Mouse (Mus musculus) c-Kit-positive CD71-positive TER-119-negative erythroid progenitor cells, embryonic 14.5 days (primary cell): ENCODE results near the gene Ehd4.
A peak's percentile ranks its signal among the peaks of the same experiment; 100 is the strongest.

Source experiments
- DNase-seq: peaks from one replicate; pipeline ENCODE4 v3.0.0-alpha.2; 2013; ENCODE audit warnings: low read depth

Ehd4 gene

DNA sequence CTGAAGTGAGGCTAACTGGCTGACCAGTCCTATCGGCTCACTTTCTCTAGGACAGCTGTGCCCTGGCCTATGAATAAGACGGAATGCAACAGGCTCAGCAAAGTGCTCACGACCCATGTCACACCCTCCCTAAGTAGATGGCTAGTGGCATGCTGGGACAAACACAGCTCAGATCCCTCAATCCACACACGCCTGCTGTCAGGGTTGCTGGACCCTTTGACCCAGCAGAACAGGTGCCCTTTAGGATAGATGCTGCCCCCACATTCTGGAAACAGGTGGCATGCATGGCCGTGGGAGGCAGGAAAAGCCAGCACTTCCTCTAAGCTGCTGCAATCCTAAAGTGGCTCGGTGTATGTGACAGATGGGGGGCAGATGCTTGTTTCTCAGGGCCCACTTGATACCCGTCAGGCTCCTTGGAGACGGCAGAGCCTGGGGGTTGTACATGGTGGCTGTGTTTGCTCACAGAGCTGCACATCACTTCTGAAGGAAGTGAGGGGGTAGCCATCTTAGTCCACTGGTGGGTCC lies 84.9 kb downstream of the Ehd4 start:
- no peak for DNase-seq

DNA sequence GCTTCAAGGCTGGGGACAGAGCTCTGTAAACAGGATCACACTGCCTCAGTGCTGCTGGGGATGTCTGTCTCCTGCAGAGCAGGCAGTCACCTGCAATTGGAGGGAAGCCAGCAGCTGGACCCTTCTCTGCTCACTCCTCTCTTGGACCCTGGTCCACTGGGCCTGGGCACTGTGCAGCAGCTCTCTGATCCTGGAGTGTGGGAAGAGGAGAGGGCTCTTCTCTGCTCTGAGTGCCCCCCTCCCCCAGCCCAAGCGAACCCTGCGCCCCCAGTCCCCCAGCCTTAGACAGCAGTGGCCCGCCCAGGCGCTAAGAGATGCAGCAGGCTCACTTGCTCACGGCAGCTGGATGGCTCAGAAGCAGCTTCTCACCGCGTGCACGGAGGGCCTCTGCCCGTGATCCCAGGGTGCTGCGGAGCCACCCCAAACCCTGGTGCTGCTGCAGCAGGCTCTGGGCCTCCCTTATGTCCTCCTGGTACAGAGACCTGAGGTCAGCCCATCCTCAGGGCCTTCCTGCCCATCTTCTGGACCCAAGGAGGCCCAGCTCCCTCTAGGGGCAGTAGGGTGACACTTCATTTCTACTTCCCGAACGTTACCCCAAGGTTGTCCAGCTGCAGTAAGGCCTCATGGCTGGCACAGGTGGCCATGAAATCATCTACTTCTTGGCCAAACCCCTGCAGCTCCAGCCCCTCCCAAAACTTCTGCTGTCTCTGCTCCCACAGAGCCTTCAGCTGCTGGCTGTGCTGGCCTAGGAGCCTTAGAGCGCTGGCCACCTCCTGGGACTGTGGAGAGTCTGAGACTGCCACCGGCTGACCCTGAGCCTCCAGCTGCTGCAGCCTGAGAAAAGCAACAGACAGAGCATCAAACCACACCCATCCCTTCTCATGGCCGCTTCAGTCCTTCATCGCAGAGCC lies 85.6 kb downstream of the Ehd4 start:
- no peak for DNase-seq

DNA sequence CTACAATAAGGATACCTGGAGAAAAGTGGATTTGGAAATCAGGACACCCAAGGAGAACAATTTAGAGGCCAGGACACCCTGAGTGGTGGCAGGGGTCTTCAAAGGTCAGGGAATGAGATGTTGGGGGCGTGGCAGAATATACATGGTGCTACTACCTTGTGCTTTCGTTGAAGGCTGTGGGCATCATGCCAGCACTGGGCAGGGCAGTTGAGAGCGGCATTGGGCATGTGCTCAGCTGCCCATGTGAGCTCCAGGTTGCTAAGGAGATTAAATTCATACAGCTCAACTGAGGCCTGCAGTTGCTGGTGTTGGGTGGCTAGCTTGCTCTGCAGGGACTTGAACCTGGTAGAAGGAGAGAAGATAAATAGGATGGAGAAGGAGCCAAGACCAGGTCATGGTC lies 88.2 kb downstream of the Ehd4 start:
- no peak for DNase-seq

GRCm38 (mm10) chr2:120065243-120065642 lies 89.2 kb downstream of the Ehd4 start:
- DNase-seq, result no peak

- DNase-seq, result no peak
These were observed 89.8 kb downstream of the Ehd4 start for GRCm38 (mm10) chr2:120064639-120065038.

DNA sequence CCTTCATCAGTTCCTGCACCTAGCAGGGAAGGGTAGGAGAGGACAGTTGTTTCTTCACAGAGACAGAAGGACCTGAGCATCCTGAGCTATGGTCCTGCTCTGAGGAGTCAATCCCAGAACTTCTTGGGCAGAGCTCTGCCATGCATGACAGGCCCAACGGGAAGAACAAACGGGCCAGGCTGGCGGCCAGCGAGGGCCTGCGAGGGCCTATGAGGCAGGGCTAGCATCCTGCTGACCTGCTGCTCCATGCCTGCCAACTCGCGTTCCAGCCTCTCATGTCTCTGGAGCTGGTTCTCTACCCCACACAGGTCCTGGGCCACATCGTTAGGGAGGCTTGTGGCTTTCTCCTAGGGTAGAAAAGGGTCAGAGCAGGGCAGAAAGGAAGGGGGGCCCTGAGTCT lies 92.2 kb downstream of the Ehd4 start:
- DNase-seq, result no peak

GRCm38 (mm10) chr2:120060651-120061050 lies 93.8 kb downstream of the Ehd4 start:
- no peak for DNase-seq

DNA sequence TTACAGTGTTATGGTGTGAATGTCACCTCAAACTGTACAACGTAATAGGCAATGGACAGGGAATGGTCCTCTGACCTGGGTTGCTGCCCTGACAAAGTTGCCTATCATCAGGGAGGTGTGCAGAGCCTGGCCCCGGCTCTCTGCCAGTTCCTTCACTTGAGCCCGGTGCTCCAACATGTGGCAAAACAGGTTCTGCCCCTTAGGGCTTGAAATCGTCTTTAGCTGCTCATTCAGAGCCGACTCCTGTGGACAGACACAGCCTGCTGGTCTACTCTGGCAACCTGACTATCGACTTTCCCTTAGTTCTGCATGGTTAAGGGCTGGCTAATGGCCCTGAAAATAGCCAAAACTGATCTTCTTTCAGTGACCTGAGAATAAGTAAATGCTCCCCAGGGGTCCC lies 94.2 kb downstream of the Ehd4 start:
- no peak for DNase-seq

DNA sequence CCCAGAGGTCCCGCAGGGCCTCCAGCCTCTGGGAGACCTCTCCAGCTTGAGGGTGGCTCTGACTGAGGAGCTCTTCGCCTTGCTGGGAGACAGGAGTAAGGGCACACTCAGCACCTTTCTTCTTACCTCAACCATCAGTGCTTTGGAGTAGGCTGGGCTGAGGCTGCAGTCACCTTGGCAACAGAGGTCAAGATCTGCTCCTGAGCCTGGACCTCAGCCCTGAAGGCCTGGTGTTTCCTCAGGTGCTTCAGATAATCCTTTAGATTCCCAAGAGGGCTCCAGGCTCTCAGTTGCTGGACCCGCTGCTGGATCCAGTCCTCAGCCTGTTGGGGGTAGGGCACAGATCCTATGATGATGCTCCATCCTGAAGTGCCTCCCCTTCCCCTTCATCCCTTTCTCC lies 94.9 kb downstream of the Ehd4 start:
- DNase-seq, result no peak

GRCm38 (mm10) chr2:120058818-120059217 lies 95.6 kb downstream of the Ehd4 start:
- DNase-seq, result no peak

DNA sequence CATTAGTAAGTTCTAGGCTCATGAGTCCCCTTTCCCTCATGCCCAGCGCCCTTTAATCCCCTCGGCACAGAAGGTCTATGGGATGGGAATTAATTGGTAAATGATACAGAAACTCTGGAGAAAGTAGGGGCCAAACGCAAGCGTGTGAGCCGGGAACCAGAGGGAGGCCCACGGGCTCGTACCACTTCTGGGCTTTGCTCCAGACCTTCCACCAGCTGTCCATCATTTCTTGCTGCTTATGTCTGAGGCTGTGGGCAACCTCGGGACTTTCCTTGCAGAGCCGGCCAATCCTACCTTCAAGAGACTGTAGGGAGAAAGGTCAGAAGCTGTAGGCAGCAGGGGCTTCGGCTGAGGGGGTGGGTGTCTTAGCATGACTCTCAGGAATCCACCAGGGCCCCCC lies 98.5 kb downstream of the Ehd4 start:
- no peak for DNase-seq

- DNase-seq, result no peak
These were observed 99.4 kb downstream of the Ehd4 start for GRCm38 (mm10) chr2:120054771-120055552.

DNA sequence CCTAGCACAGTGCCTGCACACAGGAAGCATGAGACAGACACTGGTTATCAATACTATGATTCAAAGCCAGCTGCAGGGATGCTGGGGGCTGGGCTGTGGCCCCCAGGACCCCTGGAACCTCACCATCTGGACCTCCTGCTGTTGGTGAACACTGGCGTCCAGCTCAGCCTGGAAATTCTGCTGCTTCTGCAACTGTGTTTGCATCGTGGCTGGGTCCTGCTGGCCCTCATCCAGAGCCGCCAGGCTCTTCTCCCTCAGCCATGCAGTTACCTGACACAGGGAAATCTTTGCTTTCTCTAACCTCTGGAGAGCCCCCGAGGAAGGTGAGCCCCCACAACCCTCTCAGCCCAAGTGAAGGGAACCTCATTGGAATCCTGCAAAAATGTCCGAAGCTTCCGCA lies 103.0 kb downstream of the Ehd4 start:
- DNase-seq, result no peak

- DNase-seq, result no peak
These were observed 104.7 kb downstream of the Ehd4 start for GRCm38 (mm10) chr2:120049632-120050274.

DNA sequence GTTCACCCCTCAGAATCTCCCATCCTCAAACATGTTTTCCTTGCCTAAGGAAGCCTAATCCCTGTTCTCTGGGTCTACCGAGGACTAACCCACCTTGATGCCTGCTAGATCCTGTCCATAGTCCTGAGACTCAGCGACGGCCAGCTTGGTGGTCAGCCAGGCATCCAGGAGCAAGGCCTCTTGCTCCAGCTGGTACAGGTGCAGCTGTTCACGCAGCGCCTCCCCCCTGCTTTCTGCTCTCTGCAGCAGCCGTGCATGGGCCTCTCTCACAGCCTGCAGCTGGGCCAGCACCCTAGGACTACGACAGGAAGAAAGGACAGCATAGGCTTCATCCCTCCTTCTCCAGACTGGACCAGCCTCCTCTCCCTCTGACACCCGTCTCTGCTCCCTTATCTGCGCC lies 106.2 kb downstream of the Ehd4 start:
- no peak for DNase-seq

DNA sequence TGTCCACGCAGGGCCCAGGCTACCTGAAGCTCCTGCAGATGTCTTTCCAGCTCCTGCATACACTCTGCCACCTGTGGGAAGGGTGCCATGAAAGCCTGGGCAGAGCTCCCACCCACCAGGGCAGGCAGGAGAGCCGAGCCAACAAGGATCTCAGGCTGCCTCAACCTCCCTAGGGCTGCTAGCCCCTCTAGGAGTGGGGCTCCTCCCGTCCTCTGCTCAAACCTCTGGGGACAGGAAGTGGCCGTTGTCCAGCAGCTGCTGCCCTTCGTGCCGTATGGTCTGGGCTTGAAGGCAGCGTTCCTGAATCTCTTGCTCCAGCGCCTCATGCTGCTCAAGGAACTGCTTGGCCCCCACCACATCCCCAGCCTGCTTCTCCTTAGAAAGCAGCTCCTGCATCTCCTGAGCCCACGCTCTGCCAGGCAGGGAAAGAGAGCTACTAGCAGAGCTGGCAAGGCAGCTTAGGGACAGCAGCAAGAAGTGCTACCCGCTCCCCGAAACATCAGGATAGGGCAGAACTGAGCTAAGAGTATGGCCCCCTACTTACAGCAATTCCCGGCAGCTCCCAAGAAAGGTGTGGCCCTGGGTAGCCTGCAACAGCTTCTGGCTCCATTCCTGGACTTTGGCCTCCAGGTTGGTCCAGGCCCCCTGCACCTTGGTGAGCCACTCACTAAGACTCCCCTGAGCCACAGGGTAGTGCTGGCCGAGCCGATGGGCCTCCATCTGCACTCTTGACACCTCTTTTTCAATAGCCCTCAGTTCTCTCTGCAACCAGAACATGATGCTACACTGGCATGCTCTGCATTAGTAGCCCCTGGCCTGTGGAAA lies 107.7 kb downstream of the Ehd4 start:
- no peak for DNase-seq

DNA sequence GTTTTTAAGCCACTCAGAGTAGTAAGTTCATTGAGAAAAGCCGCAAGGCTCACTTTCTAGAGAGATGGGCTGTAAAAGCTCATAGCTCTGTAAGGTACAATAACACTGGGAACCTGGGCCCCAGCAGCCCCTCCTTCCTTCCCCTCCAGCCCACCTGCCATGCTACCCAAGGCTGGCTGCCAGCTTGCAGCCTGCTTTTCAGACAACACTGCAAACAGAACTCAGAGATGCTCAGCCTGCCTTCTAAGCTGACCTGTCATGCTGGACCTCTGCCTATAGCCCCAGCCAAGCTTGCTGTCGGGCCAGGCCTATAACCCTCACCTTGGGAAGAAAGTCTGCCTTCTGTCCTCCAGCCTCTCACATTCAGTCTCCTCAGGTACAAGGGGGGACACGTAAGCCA lies 109.7 kb downstream of the Ehd4 start:
- DNase-seq, result no peak

DNA sequence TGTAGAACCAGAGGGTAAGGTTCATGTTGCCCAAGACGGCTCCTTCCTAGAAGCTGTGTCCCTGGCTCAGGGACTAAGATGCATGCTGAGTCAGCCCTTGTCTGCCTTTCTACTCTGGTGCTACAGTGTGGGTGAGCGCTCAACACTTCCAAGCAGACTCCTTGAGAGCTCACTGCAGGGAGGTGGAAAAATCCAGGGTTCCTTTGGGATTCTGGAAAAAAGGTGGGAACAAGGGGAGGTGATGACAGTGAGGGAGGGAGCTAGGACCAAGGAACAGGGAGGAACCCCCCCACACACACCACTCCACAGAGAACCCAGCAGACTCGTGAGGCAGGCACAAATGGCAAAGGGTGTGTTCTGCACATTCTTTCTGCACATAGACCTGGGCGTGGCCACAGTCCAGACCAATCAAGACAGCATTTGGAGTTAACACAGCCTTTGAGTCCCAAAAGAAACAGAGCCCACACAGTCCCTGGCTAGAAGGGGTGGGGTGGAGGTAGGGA lies 110.3 kb downstream of the Ehd4 start:
- DNase-seq, result peak; percentile 48

DNA sequence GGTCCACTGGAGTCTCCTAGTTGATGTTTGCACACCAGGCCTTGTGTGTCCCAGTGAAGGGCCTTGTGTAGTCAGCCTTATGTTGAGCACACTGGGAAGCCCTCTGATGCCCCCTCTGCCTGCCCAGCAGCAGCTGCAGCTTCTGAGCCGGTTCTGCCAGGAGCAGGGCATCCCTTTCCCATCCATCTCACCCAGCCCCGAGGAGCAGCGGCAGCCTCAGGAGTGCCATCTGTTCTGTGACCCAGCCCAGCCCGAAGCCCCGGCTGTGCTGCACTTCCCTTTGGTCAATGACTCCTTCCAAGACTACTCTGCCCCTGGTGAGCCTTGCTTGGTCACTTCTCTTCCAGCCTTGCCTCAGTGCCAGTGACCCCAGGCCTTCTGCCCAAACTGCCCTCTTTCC lies 113.4 kb downstream of the Ehd4 start:
- no peak for DNase-seq
